ENCODE assay signal across 10 mouse cellular contexts in genomic region chr16:58454617-58455016, GRCm38 (mm10). TPM values are rescaled to one million over a fixed set of nuclear protein-coding genes. Genes with fewer than 3 reads are reported as not detected.
DNase-seq lines count a peak whose midpoint lies in the region; ATAC-seq and TF ChIP-seq lines count a peak whose summit lies in the region.
"Had no signal": no experiment of that assay in that cellular context is flagged by ENCODE, and none has a peak within 500 bp of the region (broad histone marks: within the 10 kb centered on the region; RNA-seq: fewer than 3 reads in every experiment).

No protein-coding gene starts in this region.

- no peak overlapping the region for H3K27ac ChIP-seq in midbrain, embryonic 10.5 days (replicated peaks)
- no peak overlapping the region for H3K27ac ChIP-seq in midbrain, embryonic 13.5 days
- H3K27ac ChIP-seq in embryonic facial prominence, embryonic 11.5 days (replicated peaks; ENCODE audit: low read depth, low read length) = no peak overlapping the region
- H3K27ac ChIP-seq in layer of hippocampus, adult 2 months = no peak overlapping the region
- H3K27ac ChIP-seq: embryonic facial prominence, embryonic 12.5 days; neural tube, embryonic 13.5 days had no signal

- ATAC-seq in midbrain, embryonic 13.5 days = no peak
- ATAC-seq in embryonic facial prominence, embryonic 11.5 days (replicated peaks; ENCODE audit: insufficient number of reproducible peaks, low FRiP score, low TSS enrichment, low read depth) = no peak

- peak; percentile 94 for TF ChIP-seq CTCF in layer of hippocampus, adult 2 months (conservative IDR thresholded peaks at IDR 0.05)

- no peaks in the 10 kb centered on the region for H3K9me3 ChIP-seq in midbrain, embryonic 10.5 days (replicated peaks)
- no peaks in the 10 kb centered on the region for H3K9me3 ChIP-seq in midbrain, embryonic 13.5 days
- no peaks in the 10 kb centered on the region for H3K9me3 ChIP-seq in embryonic facial prominence, embryonic 11.5 days (replicated peaks; ENCODE audit: control insufficient read depth, low read length)
- H3K9me3 ChIP-seq: embryonic facial prominence, embryonic 12.5 days; neural tube, embryonic 13.5 days had no signal

- peak; percentile 49 for DNase-seq in midbrain, embryonic 10.5 days (ENCODE audit: low spot score)
- DNase-seq in adrenal gland, postnatal 10 days = peak; percentile 76
- DNase-seq in embryonic facial prominence, embryonic 11.5 days (ENCODE audit: low spot score) = peak; percentile 64
- DNase-seq in heart, postnatal 14 days = peak; percentile 63 to 76
- peak; percentile 25 to 54 for DNase-seq in layer of hippocampus, adult 2 months (ENCODE audit: low spot score in 2 of 2)
- peak; percentile 54 to 73 for DNase-seq in lung, postnatal 4 days
- peak; percentile 55 to 62 for DNase-seq in spleen, postnatal 36 days (ENCODE audit: low spot score in 2 of 2)

- H3K4me3 ChIP-seq in midbrain, embryonic 10.5 days = no peak overlapping the region
- no peak overlapping the region for H3K4me3 ChIP-seq in midbrain, embryonic 13.5 days (replicated peaks)
- no peak overlapping the region for H3K4me3 ChIP-seq in embryonic facial prominence, embryonic 11.5 days (ENCODE audit: low read depth, low read length)
- H3K4me3 ChIP-seq in layer of hippocampus, adult 2 months = no peak overlapping the region
- H3K4me3 ChIP-seq: embryonic facial prominence, embryonic 12.5 days; neural tube, embryonic 13.5 days had no signal

- intact Hi-C loops in heart, postnatal 14 days (cut with DNase I) = loop anchor here (1.0 to 10.0 kb wide), 5 partner anchors 170 to 950 kb away; partner anchors contain the start of genes Cldnd1 and Gabrr3

- no peak overlapping the region for H3K4me2 ChIP-seq in midbrain, embryonic 13.5 days (replicated peaks)
- no peak overlapping the region for H3K4me2 ChIP-seq in embryonic facial prominence, embryonic 11.5 days (ENCODE audit: low read depth, low read length)
- H3K4me2 ChIP-seq: embryonic facial prominence, embryonic 12.5 days; neural tube, embryonic 13.5 days had no signal

- no peaks in the 10 kb centered on the region for H3K27me3 ChIP-seq in midbrain, embryonic 10.5 days (ENCODE audit: low read depth, poor library complexity, severe bottlenecking)
- no peaks in the 10 kb centered on the region for H3K27me3 ChIP-seq in midbrain, embryonic 13.5 days
- no peaks in the 10 kb centered on the region for H3K27me3 ChIP-seq in embryonic facial prominence, embryonic 11.5 days (ENCODE audit: control insufficient read depth, insufficient read depth, low read length)
- H3K27me3 ChIP-seq: embryonic facial prominence, embryonic 12.5 days; neural tube, embryonic 13.5 days had no signal

- no peaks in the 10 kb centered on the region for H3K4me1 ChIP-seq in midbrain, embryonic 10.5 days
- no peaks in the 10 kb centered on the region for H3K4me1 ChIP-seq in midbrain, embryonic 13.5 days (replicated peaks)
- H3K4me1 ChIP-seq in embryonic facial prominence, embryonic 11.5 days (ENCODE audit: control insufficient read depth, insufficient read depth, low read length) = no peaks in the 10 kb centered on the region
- H3K4me1 ChIP-seq: embryonic facial prominence, embryonic 12.5 days; neural tube, embryonic 13.5 days had no signal

- WGBS in midbrain, embryonic 10.5 days = 76% methylated on average over 8 of the region's 8 CpGs
- WGBS in midbrain, embryonic 13.5 days = 81% methylated on average over 8 of the region's 8 CpGs
- WGBS in embryonic facial prominence, embryonic 11.5 days = 72% methylated on average over 8 of the region's 8 CpGs

- peaks cover 82% of the 10 kb centered on the region for H3K36me3 ChIP-seq in midbrain, embryonic 10.5 days
- H3K36me3 ChIP-seq in midbrain, embryonic 13.5 days = peaks cover 44% of the 10 kb centered on the region
- no peaks in the 10 kb centered on the region; the same call in 1 of the 2 replicates for H3K36me3 ChIP-seq in embryonic facial prominence, embryonic 11.5 days (replicated peaks; ENCODE audit: control insufficient read depth, insufficient read depth, low read depth, low read length)

- no peak overlapping the region for H3K9ac ChIP-seq in midbrain, embryonic 13.5 days (replicated peaks)
- H3K9ac ChIP-seq in embryonic facial prominence, embryonic 11.5 days (replicated peaks; ENCODE audit: low read length) = no peak overlapping the region
- H3K9ac ChIP-seq: embryonic facial prominence, embryonic 12.5 days; neural tube, embryonic 13.5 days had no signal

RNA-seq across cellular contexts. Expression of gene Dcbld2, which starts 46.4 kb away (rescaled TPM):
- 6.5 and 7.5 TPM in 2 replicates for polyA plus RNA-seq in midbrain, embryonic 10.5 days (2016; fragmentation: Nextera tagmentation; extraction: Ambion mirVana)
- 6.1 TPM in 2 replicates for polyA plus RNA-seq in midbrain, embryonic 13.5 days (2015; fragmentation: Nextera tagmentation; extraction: Ambion mirVana)
- 10 to 100 TPM; 11.2 to 11.6 TPM for total RNA-seq in adrenal gland, postnatal 10 days (2021)
- polyA plus RNA-seq in embryonic facial prominence, embryonic 11.5 days (2014; fragmentation: Nextera tagmentation; extraction: Ambion mirVana) = 10.1 and 15.3 TPM in 2 replicates
- 10 to 100 TPM; 21.7 to 23.5 TPM for total RNA-seq in heart, postnatal 14 days (2021)
- total RNA-seq in layer of hippocampus, adult 2 months (2021) = 10 to 100 TPM; 10.7 to 11.1 TPM
